Mouse (Mus musculus) testis, adult 2 months (tissue): ENCODE results near the gene Thsd7a.

Experiments used
- CTCF ChIP-seq: fragments of 200-500 bp; IDR thresholded peaks from 2 replicates; pipeline ENCODE4 v1.5.1; 2012; ENCODE audit warnings: low read depth, mild to moderate bottlenecking, inconsistent platforms, low read length, moderate library complexity; ENCODE audit not compliant: control insufficient read depth, insufficient read depth, insufficient replicate concordance
- POLR2A ChIP-seq: fragments of 200-500 bp; IDR thresholded peaks from 2 replicates; pipeline ENCODE4 v1.6.1; 2012; ENCODE audit warnings: low read depth, mild to moderate bottlenecking, inconsistent platforms, low read length, moderate library complexity; ENCODE audit not compliant: control insufficient read depth

DNA sequence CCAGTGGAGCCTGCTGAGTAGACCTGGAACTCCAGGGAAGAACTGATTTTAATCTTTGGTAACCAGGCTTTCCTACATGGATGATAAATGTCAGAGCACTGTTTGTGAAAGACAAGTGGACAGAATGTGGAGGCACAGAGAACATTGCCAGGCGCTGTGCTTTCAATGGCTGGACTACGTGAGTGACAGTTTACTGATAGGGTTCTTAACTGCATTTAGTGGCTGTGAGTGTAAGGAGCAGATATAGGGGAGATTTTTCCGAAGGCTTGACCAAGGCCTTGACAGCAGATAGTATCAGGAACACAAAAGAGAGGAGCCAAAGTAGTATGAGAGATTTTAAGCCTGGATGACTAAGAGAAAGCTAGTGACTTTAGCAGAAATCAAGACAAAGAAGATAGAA is 295.1 kb downstream of the Thsd7a start:
- TF ChIP-seq CTCF (no peak), POLR2A (no peak)
